Mouse (Mus musculus) ZHBTc4 (cell line): ENCODE data around the gene Slc9a1.

Experiments
- DNase-seq: peaks from one replicate; pipeline ENCODE4 v3.0.0-alpha.2; 2011; ENCODE audit warnings: low read depth, low spot score

Gene Slc9a1

DNA sequence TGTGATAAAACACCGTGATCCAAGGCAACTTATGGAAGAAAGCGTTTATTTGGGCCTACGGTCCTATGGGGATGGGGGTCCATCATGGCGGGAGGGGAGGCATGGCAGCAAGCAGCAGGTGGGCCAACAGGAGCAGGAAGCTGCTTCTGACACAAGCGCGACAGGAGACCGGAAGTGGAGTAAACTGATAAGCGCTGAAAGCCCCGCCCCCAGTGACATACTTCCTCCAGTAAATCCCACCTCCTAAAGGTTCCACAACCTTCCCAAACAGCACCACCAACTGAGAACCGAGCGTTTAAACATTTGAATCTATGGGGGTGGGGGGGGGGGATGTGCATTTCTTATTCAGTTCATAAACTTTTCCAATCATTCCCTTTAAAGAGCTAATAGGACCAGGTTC, 66.4 kb downstream of the Slc9a1 start:
- DNase-seq = peak; percentile 72

GRCm38 (mm10) chr4:133439460-133440376, 70.2 kb downstream of the Slc9a1 start:
- peak; percentile 51 for DNase-seq

DNA sequence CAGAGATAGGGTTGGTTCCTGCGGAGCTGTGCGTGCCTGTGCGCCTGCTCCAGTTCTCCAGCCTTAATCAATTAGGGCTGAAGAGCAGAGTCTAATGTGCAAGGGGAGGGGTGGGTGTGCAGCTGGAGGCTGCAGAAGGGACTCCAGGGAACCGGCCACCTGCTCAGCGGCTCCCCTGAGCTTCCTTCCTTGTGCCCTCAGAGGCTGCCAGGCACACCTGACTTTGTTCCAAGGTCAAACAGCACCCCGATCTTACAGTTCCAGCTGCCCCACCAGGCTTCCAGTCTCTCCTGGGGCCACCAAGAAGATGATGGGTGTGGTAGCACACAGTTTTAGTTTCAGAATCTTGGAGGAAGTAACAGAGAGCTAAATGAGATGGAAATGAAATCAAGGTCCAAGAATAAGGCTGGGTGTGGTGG, 70.9 kb downstream of the Slc9a1 start:
- DNase-seq = peak; percentile 91

DNA sequence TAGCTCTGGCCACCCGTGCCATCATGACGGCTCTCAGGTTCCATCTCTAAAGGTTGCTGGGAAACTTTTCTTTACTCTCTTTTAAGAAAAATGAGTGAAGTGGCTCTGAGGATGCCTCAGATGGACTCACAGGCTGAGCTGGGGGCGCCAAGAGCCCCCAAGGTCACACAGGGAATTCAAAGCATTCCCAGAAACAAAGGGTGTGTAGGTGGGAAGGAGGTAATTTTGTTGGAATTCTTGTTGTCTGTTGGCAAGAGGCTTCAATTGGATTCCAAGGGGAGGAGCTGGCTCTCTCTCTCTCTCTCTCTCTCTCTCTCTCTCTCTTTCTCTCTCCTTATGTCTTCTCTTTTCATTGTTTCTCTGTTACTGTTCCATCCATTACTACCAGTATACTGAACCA, 72.7 kb downstream of the Slc9a1 start:
- peak; percentile 73 for DNase-seq

DNA sequence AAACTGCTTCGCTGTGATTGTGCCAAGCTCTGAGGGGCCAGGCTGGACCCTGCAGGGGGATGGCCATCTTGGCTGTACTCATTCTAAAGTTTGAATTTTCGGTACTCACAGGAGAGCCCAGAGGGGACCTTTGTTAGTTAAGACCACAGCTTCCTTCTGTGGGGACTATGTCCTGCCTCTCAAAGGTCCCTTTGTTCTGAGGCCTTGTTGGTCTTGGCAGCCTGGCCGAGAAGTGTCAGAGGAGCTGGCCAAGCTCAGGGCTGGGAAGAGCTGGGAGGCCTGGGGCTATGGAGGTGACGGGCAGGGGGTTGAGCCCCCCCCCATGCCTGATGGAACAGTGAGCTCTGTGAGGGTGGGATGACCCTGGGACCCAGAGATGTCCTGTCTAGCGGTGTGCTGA, 73.6 kb downstream of the Slc9a1 start:
- no peak for DNase-seq

DNA sequence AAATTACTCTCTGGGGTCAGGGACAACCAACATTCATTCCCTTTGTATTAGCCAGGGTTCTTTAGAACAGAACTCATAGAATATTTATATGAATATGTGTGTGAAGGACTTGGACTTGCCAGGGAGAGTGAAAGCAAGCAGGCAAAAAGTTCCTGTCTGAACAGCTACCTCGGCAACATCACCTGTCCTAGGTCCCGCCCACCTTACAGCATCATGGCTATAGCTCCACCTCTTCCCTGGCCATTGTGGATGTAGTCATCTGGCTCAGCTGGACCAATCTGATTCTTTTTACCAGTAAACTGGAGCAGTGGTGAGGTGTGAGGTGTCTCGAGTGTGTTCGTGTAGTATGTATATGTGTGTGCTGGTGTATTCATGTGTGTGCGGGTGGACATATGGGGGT, 76.2 kb downstream of the Slc9a1 start:
- peak; percentile 80 for DNase-seq

GRCm38 (mm10) chr4:133447366-133447765, 77.9 kb downstream of the Slc9a1 start:
- DNase-seq = no peak

GRCm38 (mm10) chr4:133447967-133448366, 78.5 kb downstream of the Slc9a1 start:
- DNase-seq = peak; percentile 70

GRCm38 (mm10) chr4:133448708-133449388, 79.3 kb downstream of the Slc9a1 start:
- no peak for DNase-seq

DNA sequence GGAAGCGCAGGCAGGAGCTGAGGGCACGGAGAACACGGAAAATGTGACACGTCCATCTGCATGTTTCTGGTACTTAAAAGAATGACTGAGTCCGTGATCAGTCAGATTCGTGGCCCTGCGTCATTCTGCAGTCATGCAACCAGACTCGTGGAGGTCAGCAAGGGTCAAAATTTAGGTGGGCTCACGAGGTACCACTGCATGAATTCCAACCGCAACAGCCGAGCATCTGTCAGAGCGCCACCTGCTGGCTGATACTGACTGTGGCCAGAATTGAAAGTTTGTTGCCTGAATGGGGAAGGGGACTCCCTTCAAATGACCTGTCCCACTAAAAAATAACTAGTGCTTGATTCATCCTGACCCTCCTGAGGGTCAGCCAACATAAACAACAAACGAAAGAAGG, 80.2 kb downstream of the Slc9a1 start:
- DNase-seq = peak; percentile 74

DNA sequence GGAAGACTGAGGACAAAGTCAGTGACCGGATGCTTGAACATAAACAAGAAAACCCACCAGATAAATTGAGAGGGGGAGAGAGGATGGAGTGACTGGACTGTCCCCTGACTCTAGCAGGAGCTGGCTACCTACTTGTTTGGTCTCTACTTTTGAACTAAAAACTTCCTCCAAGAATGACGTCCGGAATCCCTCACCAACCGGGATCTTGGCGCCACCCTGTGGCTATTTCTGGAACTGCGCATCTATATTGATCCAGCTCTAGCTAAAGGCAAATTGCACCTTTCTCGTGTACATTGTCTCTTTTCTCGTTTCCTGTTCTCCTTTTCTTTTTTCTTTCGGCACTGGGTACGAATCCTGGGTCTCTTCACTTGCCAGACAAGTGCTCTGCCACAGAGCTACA, 82.0 kb downstream of the Slc9a1 start:
- peak; percentile 74 for DNase-seq

- DNase-seq = no peak
These were observed 82.9 kb downstream of the Slc9a1 start for GRCm38 (mm10) chr4:133452433-133452832.

DNA sequence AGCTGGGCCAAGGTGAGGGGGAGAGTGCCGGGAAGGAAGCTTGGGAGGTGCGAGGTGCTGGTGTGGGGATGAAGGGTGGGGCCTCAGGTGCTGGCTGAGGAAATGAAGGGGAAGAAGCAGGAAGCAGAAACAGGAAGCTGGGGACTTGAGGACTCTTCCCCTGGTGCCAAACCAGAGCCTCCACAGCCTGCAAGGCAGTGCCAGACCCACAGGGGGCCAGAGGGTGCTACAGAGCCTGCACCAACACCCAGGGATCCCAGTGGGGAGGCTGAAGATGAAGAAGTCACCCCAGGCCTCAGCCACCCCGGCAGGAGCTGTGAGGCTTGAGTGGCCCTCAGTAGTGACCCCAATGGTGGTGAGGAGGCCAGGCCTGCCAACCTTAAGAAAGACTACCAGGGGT, 88.5 kb downstream of the Slc9a1 start:
- DNase-seq = no peak

GRCm38 (mm10) chr4:133460006-133460405, 90.5 kb downstream of the Slc9a1 start:
- no peak for DNase-seq

GRCm38 (mm10) chr4:133460796-133461325, 91.4 kb downstream of the Slc9a1 start:
- no peak for DNase-seq

- DNase-seq = no peak
These were observed 91.9 kb downstream of the Slc9a1 start for GRCm38 (mm10) chr4:133461362-133461761.

- no peak for DNase-seq
These were observed 93.7 kb downstream of the Slc9a1 start for GRCm38 (mm10) chr4:133463184-133463583.

- DNase-seq = peak; percentile 91
These were observed 98.6 kb downstream of the Slc9a1 start for GRCm38 (mm10) chr4:133468080-133468479.

GRCm38 (mm10) chr4:133469122-133469521, 99.6 kb downstream of the Slc9a1 start:
- DNase-seq = peak; percentile 70

DNA sequence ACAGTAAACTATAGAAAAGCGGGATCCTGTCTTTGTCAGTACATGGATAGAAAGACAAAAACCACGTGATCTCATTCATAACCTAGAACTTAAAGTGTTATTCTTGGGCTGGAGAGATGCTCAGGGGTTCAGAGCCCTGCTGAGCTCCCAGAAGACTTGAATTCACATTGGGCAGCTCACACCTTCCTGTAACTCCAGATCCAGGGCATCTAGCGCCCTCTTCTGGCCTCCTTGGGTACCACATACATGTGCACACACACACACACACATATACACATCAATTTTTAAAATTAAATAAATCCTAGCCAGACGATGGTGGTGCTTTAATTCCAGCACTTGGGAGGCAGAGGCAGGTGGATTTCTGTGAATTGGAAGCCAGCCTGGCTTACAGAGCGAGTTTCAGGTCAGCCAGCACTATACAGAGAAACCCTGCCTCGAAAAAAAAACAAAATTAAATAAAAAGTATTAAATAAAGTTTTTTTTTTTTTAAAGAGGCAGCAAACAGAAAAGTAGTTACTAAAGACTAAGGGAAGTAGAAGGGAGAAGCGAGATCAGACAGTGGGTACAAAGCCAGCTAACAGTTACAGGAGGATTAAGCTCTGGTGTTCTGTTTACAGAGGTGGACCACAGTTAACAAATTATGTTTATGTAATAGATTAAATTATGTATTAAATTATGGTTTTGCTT, 101.8 kb downstream of the Slc9a1 start:
- DNase-seq = peak; percentile 60
